Mouse (Mus musculus) frontal cortex, postnatal 10 days (tissue): ENCODE measurements around the gene Mafb.

Source experiments
- DNase-seq, 2 experiments: peaks; one replicate each; pipeline ENCODE4 v3.0.0; 2022; ENCODE audit warnings: low spot score in 2 of 2, mixed read lengths in 1 of 2

Gene Mafb

DNA sequence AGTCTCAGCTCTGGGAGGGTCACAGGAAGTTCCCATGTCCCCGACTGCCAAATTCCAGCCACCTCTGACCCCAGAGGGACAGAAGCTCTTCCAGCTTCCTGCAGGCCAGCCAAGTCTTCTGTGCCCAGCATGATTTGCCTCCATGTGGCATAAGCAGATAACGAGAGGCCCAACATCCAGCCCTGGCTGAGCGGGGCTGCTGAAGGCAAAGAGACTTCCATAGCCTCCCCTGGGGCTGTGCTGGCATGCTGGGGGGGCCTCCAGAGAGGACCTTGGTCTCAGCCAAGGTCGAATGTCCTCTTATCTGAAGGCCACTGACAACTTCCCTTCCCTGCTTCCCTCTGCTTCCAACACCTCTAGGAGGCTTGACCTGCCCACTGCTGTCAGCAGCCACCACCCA is 39.7 kb downstream of the Mafb start:
- no peak for DNase-seq

DNA sequence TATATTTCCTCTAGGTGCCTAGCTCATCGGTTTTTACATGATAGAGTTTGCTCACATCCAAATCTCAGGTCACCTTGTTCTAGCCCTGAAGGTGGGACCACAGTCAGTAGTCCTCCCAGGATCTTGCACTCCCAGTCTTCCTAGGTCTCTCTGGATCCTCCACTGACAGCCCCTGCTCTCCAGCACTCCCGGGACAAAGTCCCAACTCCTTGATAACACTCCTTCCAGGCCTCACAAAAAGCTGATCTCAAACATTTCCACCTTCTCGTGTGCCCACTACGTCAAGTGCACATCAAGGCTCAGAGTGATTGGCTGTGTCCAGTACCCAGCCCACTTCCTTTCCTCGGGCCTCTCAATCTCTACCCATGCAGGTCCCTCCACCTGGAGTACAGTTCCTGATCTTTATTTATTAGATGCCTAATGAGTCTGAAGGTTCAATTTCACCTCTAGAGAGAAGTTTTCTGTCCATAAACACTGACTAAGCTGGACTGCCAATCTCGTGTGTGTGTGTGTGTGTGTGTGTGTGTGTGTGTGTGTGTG is 41.7 kb downstream of the Mafb start:
- no peak for DNase-seq

DNA sequence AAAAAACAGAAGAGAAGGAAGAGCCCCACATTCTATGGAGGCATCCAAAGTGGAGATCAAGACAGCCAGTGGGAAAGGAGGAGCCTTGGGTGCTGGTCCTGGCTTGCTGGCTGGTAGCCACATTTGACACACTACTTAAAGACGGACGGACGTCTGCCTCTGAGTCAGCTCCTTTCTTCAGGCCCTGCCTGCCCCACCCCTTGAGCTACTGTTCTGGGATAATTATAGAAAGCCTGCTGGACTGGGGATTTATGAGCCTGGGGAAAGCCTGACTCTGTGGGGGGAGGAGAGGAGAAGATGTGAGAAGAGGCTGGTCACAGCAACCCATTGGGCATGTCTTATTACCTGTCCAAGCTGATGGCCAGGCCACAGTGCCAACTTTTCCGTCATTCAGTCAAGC is 45.0 kb downstream of the Mafb start:
- DNase-seq, result no peak

DNA sequence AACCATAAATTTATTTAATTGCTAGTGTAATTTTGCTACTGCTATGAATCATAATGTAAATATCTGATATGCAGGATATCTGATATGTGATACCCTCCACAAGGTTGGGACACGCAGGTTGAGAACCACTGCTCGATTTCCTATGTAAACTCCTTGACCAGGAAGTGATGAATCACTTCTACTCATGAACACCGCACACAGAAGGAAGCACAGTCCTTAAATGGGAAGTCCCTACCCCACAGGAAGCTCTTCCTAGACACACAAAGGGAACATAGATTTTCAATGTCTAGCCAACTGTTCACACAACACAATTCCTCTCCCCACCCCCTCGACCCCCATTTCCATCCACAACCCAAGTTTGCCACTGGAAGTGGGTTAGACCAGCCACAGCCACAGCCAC is 48.6 kb downstream of the Mafb start:
- DNase-seq, result no peak
